Mouse (Mus musculus) liver, adult 2 months (tissue): ENCODE measurements at regions not wholly inside any gene's neighbourhood (a gene's known extent, or its start where the extent isn't known, plus 50 kb on each side); places are given as distances from the start of the nearest gene placed in this dataset.

ENCODE experiments used
- CTCF ChIP-seq: fragments of 200-500 bp; IDR thresholded peaks from 2 replicates; pipeline ENCODE4 v1.5.1; 2011; ENCODE audit warnings: low read depth, low read length, control low read depth
- POLR2A ChIP-seq: fragments of 200-500 bp; IDR thresholded peaks from 2 replicates; pipeline ENCODE4 v1.6.1; 2011; ENCODE audit warnings: low read length, control low read depth; ENCODE audit not compliant: insufficient read depth; ENCODE audit errors: extremely low read depth

GRCm38 (mm10) chr10:99430669-99431561 is 167.9 kb downstream of the Dusp6 start:
- no peak for TF ChIP-seq POLR2A
- TF ChIP-seq CTCF: no peak
